Mouse (Mus musculus): ENCODE results near the gene Olfr1375. TPM values are rescaled to one million over a fixed set of nuclear protein-coding genes. Genes with fewer than 3 reads are reported as not detected.
"Not testable (repeated sequence)": the region's sequence is repeated elsewhere in the genome, so short reads cannot be mapped to it uniquely, and the experiment has no call there.

The Olfr1375 gene
- not detected in 2 replicates for polyA plus RNA-seq (2015; fragmentation: Nextera tagmentation; extraction: Ambion mirVana)

DNA sequence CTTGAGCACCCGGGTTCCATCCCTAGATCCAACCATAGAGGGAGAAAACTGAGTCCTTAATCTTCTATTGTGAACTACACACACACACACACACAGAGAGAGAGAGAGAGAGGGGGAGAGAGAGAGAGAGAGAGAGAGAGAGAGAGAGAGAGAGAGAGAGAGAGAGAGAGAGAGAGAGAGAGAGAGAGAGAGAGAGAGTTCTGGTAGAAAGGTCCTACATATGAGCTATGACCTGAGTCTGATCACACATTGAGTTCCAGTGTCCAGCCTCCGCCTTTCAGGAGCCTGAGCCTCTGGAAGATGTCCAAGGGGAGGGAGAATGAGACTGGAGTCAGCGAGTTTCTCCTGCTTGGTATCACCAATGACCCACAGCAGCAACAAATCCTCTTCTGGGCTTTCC, at the start of gene Olfr1375:
Gene Olfr1375 (plus strand): TSS at position 301 of the 400 bp plus-strand sequence.
- ATAC-seq (ENCODE audit: low FRiP score, low TSS enrichment); H3K4me3 ChIP-seq (ENCODE audit: low read depth, low read length); H3K36me3 ChIP-seq (ENCODE audit: control insufficient read depth, insufficient read depth, low read length); H3K9ac ChIP-seq (ENCODE audit: low read length); H3K4me2 ChIP-seq (replicated peaks; ENCODE audit: low read depth); DNase-seq (ENCODE audit: low spot score); H3K27ac ChIP-seq (replicated peaks); H3K4me1 ChIP-seq (replicated peaks; ENCODE audit: control insufficient read depth, insufficient read depth); H3K9me3 ChIP-seq (ENCODE audit: control insufficient read depth, low read length); H3K27me3 ChIP-seq (ENCODE audit: control insufficient read depth, insufficient read depth, low read length): not testable (repeated sequence)
- WGBS, result 47% methylated on average over 3 of the region's 3 CpGs

DNA sequence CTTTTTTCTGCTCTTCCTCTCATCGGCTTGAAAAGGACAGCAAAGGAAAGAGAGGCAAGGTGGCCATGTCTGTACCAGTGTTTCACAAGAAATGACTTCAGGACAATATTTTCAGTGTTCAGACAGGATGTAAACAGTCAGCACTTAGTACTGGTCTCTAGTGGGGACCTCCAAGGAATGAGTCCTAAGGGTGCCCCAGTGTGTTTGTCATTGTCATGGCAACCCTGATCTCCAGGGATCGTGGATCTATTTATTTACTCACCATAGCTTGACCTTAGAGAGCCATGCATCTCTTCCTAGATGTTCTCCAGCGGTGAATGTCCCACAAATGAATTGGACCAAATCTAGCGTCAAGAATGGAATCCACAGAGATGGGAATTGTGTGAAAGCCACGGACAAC, 44.6 kb upstream of the Olfr1375 start, which contains the start of gene Olfr51:
Gene Olfr51 (plus strand): TSS at position 301 of the 400 bp plus-strand sequence.
- Histone ChIP-seq H3K9me3 (ENCODE audit: control insufficient read depth, low read length) (no peaks in the 10 kb centered on the region), H3K9ac (ENCODE audit: low read length) (no peak within 1 kb of the TSS), H3K4me3 (ENCODE audit: low read depth, low read length) (no peak within 1 kb of the TSS), H3K27ac (replicated peaks) (no peak within 1 kb of the TSS), H3K36me3 (ENCODE audit: control insufficient read depth, insufficient read depth, low read length) (no peaks in the 10 kb centered on the region), H3K4me1 (replicated peaks; ENCODE audit: control insufficient read depth, insufficient read depth) (no peaks in the 10 kb centered on the region), H3K4me2 (replicated peaks; ENCODE audit: low read depth) (no peak within 1 kb of the TSS), H3K27me3 (ENCODE audit: control insufficient read depth, insufficient read depth, low read length) (no peaks in the 10 kb centered on the region)
- no peak for DNase-seq (ENCODE audit: low spot score)
- no peak for TF ChIP-seq EP300 (optimal IDR thresholded peaks at IDR 0.05)
- no peak for TF ChIP-seq CTCF (IDR thresholded peaks at IDR 0.05; ENCODE audit: low read depth)
- no peak for ATAC-seq (ENCODE audit: low FRiP score, low TSS enrichment)
- WGBS, result 58% methylated on average over 5 of the region's 5 CpGs

DNA sequence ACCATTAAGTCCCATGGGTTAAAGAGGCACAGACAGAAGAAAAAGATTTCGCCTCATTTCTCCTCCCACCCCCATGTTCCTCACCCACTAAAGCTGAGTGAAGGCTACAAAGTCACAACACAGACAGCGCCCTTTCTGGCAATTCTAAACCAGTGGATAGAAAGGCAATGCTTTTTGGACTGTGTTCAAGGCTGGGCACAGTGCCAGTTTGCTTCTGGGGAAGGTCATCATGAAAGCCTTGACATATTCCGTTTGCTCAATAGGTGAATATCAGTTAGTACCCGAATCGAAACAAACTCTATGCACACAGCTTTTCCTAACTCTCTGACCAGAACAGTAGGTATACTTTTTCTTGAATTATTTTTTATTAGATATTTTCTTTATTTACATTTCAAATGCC, 36.1 kb upstream of the Olfr1375 start:
- TF ChIP-seq CTCF (IDR thresholded peaks at IDR 0.05; ENCODE audit: low read depth) (no peak), EP300 (optimal IDR thresholded peaks at IDR 0.05) (no peak)
- Histone ChIP-seq H3K36me3 (ENCODE audit: control insufficient read depth, insufficient read depth, low read length) (no peaks in the 10 kb centered on the region), H3K27me3 (ENCODE audit: control insufficient read depth, insufficient read depth, low read length) (no peaks in the 10 kb centered on the region), H3K9me3 (ENCODE audit: control insufficient read depth, low read length) (no peaks in the 10 kb centered on the region), H3K4me3 (ENCODE audit: low read depth, low read length) (no peak overlapping the region), H3K9ac (ENCODE audit: low read length) (no peak overlapping the region), H3K4me2 (replicated peaks; ENCODE audit: low read depth) (no peak overlapping the region), H3K27ac (replicated peaks) (no peak overlapping the region), H3K4me1 (replicated peaks; ENCODE audit: control insufficient read depth, insufficient read depth) (no peaks in the 10 kb centered on the region)
- ATAC-seq (ENCODE audit: low FRiP score, low TSS enrichment) (no peak), DNase-seq (ENCODE audit: low spot score) (peak; percentile 33)
- WGBS, result 27% methylated on average over 5 of the region's 5 CpGs

DNA sequence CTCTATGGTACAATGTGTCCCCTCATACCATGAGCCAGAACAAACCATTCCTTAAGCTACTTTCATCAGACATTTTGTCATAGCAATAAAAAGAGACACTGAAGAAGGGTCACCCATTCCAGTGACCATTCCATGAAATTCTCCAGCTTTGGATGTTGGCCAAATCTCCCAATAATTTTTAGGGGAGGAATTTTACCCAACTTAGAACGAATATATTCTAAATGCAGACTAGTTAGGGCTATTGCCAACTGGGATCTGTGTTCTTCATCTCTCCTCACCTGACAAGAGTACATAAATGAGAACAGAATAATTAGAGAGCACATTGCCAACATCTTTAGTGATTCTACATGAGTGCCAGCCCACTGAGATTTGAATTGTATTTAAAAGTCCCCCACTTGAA, 34.0 kb upstream of the Olfr1375 start, which contains the start of gene Olfr54:
Gene Olfr54 (plus strand): TSS at position 301 of the 400 bp plus-strand sequence.
- Histone ChIP-seq H3K27me3 (ENCODE audit: control insufficient read depth, insufficient read depth, low read length) (no peaks in the 10 kb centered on the region), H3K36me3 (ENCODE audit: control insufficient read depth, insufficient read depth, low read length) (no peaks in the 10 kb centered on the region), H3K9ac (ENCODE audit: low read length) (no peak within 1 kb of the TSS), H3K27ac (replicated peaks) (no peak within 1 kb of the TSS), H3K9me3 (ENCODE audit: control insufficient read depth, low read length) (no peaks in the 10 kb centered on the region), H3K4me3 (ENCODE audit: low read depth, low read length) (no peak within 1 kb of the TSS), H3K4me2 (replicated peaks; ENCODE audit: low read depth) (no peak within 1 kb of the TSS), H3K4me1 (replicated peaks; ENCODE audit: control insufficient read depth, insufficient read depth) (no peaks in the 10 kb centered on the region)
- 55% methylated on average over 1 of the region's 1 CpGs for WGBS
- DNase-seq (ENCODE audit: low spot score) (no peak), ATAC-seq (ENCODE audit: low FRiP score, low TSS enrichment) (no peak)
- TF ChIP-seq CTCF (IDR thresholded peaks at IDR 0.05; ENCODE audit: low read depth), result no peak
- no peak for TF ChIP-seq EP300 (optimal IDR thresholded peaks at IDR 0.05)

DNA sequence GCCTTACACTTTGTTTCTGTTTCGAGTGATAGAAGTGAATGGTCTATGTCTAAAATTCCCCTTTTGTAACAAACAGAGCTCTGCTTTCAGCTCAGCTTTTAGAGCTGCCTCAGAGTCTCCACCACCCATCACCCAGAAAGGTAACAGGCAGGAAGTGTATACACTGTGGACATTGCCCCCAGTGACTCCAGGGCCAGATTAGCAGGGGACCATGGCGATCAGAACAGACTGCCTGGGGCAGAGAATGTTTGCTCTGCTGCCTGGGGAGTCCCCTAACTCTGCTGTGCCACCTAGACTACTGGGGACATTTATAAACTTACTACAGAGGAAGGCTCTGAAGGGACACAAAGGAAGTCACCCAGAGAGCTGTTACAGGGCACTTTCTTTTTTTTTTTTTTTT, 31.6 kb upstream of the Olfr1375 start:
- Histone ChIP-seq H3K4me1 (replicated peaks; ENCODE audit: control insufficient read depth, insufficient read depth) (no peaks in the 10 kb centered on the region), H3K36me3 (ENCODE audit: control insufficient read depth, insufficient read depth, low read length) (no peaks in the 10 kb centered on the region), H3K27ac (replicated peaks) (no peak overlapping the region), H3K9me3 (ENCODE audit: control insufficient read depth, low read length) (no peaks in the 10 kb centered on the region), H3K4me3 (ENCODE audit: low read depth, low read length) (no peak overlapping the region), H3K9ac (ENCODE audit: low read length) (no peak overlapping the region), H3K4me2 (replicated peaks; ENCODE audit: low read depth) (no peak overlapping the region), H3K27me3 (ENCODE audit: control insufficient read depth, insufficient read depth, low read length) (no peaks in the 10 kb centered on the region)
- no peak for DNase-seq (ENCODE audit: low spot score)
- TF ChIP-seq EP300 (optimal IDR thresholded peaks at IDR 0.05), result no peak
- TF ChIP-seq CTCF (IDR thresholded peaks at IDR 0.05; ENCODE audit: low read depth), result no peak
- no peak for ATAC-seq (ENCODE audit: low FRiP score, low TSS enrichment)
- WGBS, result 38% methylated on average over 2 of the region's 2 CpGs

DNA sequence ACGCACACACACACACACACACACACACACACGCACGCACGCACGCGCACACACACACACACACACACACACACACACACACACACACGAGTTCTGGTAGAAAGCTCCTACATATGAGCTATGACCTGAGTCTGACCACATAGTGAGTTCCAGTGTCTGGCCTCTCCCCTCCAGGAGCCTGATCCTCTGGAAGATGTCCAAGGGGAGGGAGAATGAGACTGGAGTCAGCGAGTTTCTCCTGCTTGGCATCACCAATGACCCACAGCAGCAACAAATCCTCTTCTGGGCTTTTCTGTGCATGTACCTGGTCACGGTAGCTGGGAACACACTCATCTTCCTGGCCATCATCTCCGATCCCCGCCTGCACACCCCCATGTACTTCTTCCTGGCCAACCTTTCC, 21.1 kb upstream of the Olfr1375 start:
- H3K27ac ChIP-seq (replicated peaks); H3K4me3 ChIP-seq (ENCODE audit: low read depth, low read length); H3K36me3 ChIP-seq (ENCODE audit: control insufficient read depth, insufficient read depth, low read length); H3K9me3 ChIP-seq (ENCODE audit: control insufficient read depth, low read length); H3K9ac ChIP-seq (ENCODE audit: low read length); H3K27me3 ChIP-seq (ENCODE audit: control insufficient read depth, insufficient read depth, low read length); ATAC-seq (ENCODE audit: low FRiP score, low TSS enrichment); H3K4me2 ChIP-seq (replicated peaks; ENCODE audit: low read depth); DNase-seq (ENCODE audit: low spot score); H3K4me1 ChIP-seq (replicated peaks; ENCODE audit: control insufficient read depth, insufficient read depth): not testable (repeated sequence)
- 88% methylated on average over 11 of the region's 11 CpGs for WGBS

GRCm38 (mm10) chr11:51029381-51029780, 18.5 kb upstream of the Olfr1375 start:
- WGBS, result 72% methylated on average over 8 of the region's 8 CpGs
- not testable (repeated sequence) for H3K4me2 ChIP-seq (replicated peaks; ENCODE audit: low read depth); H3K9me3 ChIP-seq (ENCODE audit: control insufficient read depth, low read length)

More at GRCm38 (mm10) chr11:51029381-51029780, 18.5 kb upstream of the Olfr1375 start:
- DNase-seq (ENCODE audit: low spot score); H3K9ac ChIP-seq (ENCODE audit: low read length); H3K27ac ChIP-seq (replicated peaks); H3K36me3 ChIP-seq (ENCODE audit: control insufficient read depth, insufficient read depth, low read length); H3K4me3 ChIP-seq (ENCODE audit: low read depth, low read length); ATAC-seq (ENCODE audit: low FRiP score, low TSS enrichment); H3K27me3 ChIP-seq (ENCODE audit: control insufficient read depth, insufficient read depth, low read length); H3K4me1 ChIP-seq (replicated peaks; ENCODE audit: control insufficient read depth, insufficient read depth): not testable (repeated sequence)

All from stomach, postnatal 0 days (tissue).